Mouse (Mus musculus): Measurements from ENCODE around the gene Cmtm5. TPM values are rescaled to one million over a fixed set of nuclear protein-coding genes. Genes with fewer than 3 reads are reported as not detected.
A peak's percentile ranks its signal among the peaks of the same experiment; 100 is the strongest.
"Not testable (repeated sequence)": the region's sequence is repeated elsewhere in the genome, so short reads cannot be mapped to it uniquely, and the experiment has no call there.

The Cmtm5 gene
- total RNA-seq, 2 experiments from 2014 or later: 0.44 TPM; not detected in 1

DNA sequence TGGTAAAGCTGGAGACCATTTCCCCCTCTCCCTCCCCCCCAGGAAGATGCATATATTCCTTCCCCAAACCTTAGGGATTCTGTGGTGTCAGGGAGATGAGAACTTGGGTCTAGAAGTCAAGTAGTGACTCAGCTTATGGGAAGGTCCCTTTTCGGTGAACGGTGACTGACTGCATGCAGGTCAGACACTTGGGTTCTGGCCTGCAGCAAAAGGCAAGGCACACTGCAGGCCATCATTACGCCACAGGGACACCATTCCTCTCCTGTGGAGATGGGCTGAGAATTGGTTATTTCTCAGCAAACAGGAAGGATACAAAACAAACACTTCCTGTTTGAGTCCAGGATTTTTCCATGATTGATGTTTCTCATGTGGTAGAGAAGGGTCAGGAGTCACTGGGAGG, 23.1 kb downstream of the Cmtm5 start:
- DNase-seq: no peak

DNA sequence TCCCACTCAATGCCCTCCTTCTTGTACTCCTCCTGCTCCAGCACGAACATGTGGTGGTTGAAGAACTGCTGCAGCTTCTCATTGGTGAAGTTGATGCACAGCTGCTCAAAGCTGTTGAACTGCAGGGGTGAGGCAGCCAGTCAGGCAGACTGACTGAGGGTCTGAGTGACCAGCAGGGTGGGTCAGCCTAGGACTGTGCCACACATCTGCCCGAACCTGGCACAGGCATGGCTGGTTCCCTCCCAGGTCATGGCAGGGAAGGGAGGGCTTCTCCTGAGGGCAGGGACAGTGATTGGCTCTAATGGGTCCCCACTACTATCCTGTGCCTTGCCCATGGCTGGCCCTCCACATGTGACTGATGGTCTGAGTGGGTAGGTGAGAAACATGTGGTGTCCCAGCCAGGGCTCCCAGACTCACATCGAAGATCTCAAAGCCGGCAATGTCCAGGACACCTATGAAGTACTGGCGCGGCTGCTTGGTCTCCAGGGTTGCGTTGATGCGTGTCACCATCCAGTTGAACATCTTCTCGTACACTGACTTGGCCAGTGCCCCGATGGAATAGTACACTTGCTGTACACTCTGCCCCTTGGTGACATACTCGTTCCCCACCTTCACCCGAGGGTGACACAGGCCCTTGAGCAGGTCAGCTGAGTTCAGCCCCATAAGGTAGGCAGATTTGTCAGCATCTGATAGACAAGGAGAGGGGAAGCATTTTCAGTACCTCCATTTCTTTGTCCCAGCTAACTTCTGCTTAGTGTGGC, 24.0 kb downstream of the Cmtm5 start:
- peak in 1 of 2 experiments; percentile 51 for DNase-seq

DNA sequence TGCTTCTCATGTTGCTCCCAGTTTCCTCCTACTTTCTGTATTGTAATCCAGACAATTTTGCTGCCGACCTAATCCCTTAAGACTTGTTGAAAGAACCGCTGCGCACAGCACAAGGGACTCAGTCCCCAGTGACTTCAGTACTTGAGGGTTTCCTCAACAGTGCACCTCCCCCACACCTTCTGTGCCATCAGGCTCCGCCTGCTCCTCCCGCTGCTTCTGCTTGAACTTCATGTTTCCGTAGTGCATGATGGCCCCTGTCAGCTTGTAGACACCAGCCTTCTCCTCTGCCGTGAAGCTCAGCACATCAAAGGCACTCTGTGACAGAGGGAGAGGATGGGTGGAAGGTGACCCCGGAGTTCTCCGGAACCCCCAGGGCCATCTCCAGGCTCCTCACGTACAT, 24.7 kb downstream of the Cmtm5 start:
- DNase-seq: no peak

DNA sequence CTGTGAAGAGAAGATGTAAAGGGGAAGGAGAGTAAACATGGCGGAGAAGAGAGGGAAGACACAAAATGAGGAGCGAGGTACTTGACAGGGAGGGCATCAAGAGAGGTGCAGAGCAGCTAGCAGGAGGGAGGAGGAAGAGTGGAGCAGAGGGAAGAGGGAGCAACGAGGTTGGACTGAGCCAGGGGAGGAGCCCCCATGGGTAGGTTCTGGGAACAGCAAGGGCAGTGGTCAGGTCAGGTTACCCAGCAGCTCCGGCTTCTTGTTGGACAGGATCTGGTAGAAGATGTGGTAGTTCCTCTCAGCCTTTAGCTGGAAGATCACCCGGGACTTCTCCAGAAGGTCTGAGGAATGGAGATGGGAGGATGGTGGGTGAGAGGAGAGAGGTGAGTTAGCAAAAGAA, 25.4 kb downstream of the Cmtm5 start:
- peak in 1 of 2 experiments; percentile 31 for DNase-seq

DNA sequence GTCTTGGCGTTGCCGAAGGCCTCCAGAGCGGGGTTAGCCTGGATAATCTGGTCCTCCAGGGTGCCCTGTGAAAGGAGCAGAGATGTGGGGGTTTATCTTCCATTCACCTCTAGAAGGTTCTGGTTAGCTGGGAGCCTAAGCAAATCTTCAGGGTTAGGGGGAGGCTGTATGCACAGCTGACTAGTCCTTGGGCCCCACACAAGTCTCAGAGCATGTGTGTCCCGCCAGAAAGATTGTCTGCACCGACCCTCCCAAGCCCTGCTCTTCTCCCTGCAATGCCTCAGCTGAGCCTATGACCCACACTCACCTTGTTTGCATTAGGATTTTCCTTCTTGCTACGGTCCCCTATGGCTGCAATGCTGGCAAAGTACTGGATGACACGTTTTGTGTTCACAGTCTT, 26.7 kb downstream of the Cmtm5 start:
- DNase-seq: no peak

DNA sequence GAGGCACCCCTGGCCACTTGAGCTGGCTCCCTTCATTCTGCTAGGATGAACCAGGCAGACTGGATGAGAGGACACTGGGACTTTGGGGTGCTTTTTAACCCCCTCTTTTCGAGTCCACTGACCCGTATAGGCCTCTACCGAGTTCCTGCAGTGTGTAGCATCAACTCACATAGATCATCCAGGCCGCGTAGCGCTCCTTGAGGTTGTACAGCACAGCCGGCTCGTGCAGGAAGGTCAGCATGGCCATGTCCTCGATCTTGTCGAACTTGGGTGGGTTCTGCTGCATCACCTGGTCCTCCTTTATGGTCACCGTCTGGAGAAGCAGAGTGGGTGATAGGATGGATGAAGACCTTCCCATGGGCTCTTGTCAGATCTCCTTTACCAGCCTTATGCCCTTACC, 27.7 kb downstream of the Cmtm5 start:
- no peak for DNase-seq

DNA sequence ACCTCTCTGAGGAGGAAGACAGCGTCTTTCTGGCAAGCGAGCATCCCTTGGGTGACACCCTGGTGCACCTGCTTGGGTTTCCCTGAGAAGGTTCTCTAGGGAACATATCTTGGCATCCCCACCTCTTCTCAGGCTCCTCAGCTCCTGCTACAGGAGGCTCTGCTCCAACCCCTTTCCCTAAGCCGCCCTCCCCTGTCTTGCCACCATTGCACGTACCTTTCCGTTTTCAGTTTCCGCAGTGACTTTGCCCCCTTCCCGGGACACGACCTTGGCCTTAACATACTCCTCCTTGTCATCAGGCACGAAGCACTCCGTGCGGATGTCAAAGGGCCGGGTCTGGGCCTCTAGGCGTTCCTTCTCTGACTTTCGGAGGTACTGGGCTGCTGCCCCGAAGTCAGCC, 29.0 kb downstream of the Cmtm5 start:
- DNase-seq: no peak

DNA sequence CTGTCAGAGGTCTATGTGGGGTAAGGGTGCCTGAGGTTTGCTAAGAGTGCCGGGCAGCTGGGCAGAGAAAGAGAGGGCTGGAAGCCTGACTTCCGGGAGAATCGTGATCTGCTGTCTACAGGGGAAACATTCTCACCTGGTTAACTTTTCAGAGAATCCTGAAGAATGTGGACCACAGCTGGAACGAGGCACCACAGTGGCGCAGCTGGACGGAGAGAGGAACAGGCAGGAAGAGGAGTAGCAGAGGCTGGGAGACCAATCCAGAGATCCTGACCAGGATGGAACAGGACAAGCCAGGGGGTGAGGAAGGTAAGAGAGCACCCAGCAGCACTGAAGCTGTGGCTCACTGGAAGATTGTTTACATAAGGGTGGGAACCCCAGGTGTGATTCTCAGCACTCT, 29.6 kb downstream of the Cmtm5 start:
- no peak for DNase-seq

DNA sequence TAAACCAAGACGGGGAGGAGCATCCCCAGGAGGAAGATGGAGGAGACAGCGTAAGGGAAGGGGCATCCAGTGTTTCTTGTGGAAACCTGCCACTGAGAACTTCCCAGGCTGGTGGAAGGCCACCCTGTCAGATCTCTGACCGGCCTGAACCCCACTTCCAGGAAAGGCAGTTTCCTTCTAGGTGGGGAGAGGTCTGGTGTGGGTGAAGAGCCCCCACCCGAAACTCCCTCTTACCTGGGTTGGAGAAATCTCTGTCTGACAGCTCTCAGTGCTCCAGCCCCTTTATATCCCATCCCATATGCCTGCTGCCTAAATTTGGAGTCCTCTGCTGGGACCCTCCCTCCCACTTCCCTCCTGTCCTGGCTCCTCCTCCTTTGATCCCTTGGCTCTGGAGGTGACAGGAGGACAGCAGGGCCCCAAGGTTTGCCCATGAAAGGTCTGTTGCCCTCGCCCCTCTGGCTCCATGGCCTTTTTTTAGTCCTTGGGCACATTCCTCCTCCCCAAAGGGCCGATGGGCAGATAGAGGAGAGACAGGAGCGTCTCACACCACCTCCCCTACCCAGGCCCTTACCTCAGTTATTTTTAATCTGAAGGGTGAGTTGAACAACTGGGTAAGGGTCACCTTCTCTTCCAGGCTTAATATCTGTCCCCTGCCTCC, 30.4 kb downstream of the Cmtm5 start, which contains the start of gene Myh6:
Gene Myh6 (minus strand): TSS at position 608 of the 658 bp plus-strand sequence.
- DNase-seq: peak; percentile 79 to 87

DNA sequence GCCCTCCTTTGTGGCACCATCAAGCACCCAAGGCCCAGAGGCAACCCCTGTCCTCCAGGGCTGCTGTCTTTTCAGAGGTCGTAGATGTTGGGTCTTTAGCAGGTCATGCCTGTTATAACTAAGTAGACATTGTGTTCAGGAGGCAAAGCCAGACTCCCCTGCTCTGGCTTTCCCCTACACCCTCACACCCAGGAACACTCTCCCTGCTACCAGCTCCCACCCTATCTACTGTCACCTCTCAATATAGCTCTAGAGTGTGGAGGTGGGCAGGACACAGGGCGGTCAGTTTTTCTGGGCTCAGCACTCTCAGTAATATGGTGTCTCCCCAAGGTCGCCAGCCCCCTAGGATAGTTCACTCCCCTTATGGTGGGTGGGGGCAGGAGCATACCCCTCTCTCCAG, 31.8 kb downstream of the Cmtm5 start:
- DNase-seq: peak; percentile 60 to 74

DNA sequence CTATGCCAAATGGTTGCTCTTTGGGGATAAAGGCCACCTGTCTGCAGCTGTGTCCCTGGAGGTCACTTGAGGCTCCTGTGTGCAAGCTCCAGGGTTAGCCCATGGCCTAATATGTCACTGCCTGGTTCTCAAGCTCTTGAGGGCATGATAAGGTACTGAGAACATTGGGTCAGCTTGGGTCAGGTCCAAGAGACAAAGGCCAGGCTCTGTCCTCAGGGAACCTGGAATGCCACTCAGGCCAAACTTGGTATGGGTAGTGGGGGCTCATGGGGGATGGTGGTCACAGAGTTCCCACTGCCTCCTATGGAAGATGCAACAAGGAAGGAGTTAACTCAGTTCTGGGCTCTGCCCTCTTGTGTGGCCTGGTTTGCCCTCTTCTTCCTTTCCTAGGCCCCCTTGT, 32.3 kb downstream of the Cmtm5 start:
- DNase-seq: peak; percentile 79 to 90

DNA sequence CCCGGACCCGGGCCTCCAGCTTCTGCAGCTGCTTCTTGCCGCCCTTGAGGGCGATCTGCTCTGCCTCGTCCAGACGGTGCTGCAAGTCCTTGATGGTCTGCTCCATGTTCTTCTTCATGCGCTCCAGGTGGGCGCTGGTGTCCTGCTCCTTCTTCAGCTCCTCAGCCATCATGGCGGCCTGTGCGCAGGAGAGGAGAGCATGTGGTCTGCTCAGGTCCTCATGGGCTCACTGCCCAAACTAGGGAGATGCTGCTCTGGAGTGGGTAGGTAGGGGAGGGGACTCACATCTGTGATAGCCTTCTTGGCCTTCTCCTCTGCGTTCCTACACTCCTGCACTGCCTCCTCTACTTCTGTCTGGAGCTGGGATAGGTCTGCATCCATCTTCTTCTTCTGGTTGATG, 36.7 kb downstream of the Cmtm5 start:
- DNase-seq: not testable (repeated sequence)

DNA sequence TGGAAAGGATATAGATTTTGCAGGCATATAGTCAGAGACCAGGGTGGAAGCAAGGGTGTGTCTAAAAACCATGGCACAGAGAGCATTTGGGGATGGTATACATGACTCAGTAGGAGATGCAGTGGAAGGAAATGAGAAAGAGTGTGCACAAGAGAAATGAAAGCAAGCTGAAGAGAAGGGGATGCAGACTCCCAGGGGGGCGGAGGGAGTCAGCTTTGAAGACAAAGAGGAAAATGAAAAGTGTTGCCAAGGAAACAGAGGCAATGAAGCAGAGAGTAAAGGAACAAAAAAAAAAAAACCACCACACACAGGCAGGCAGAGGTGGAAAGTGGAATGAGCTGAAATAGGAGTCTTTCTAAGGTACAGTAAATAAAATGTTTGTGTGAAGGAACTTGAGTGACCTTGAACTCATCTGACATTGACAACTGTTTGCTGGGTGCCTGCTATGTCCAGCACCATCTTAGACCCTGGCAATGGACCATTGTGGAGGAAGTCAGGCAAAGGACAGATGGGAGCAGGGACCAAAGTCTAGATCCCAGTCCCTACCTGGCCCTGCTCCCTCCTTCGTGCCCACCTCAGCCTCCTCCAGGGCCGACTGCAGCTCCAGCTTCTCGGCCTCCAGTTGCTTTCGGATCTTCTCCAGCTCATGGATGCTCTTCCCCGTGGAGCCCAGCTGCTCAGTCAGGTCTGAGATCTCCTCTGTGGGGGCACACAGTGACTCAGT, 38.2 kb downstream of the Cmtm5 start:
- no peak for DNase-seq

DNA sequence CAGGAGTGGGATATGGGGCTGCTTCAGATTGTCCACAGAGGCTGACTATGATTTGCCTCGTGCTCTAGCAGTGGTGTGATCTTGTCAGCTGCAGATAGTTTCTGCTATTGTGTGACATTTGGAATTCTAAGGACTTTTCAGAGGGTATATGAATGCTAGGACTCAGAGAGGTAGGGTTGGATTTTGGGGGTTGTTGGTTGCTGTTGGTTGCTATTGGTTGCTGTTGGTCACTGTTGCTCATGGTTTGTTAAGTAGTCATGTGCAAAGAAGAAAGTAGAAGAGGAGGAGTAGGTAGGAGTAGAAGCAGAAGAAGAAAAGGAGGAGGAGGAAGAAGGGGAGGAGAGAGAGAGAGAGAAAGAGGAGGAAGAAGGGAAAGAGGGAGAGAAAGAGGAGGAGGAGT, 40.6 kb downstream of the Cmtm5 start, which contains the start of gene Gm17428:
Gene Gm17428 (plus strand): TSS at position 301 of the 400 bp plus-strand sequence.
- DNase-seq: no peak

DNA sequence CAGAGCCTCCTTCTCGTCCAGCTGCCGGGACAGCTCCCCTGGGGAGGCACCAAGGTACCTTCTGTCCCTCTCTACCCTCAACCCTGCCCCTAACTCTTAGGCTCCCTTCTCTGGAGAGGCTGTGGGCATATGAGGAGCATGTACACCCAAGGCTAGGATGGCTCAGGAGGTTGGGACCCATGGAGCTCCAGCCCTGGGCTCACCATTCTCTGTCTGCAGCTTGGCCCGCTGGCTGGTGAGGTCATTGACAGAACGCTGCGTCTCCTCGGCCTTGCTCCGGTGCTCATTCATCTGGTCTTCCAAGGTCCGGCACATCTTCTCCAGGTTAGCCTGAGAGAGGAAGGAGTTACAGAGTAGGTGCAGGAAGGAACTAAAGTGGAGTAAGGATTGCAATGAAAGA, 42.6 kb downstream of the Cmtm5 start:
- DNase-seq: no peak

DNA sequence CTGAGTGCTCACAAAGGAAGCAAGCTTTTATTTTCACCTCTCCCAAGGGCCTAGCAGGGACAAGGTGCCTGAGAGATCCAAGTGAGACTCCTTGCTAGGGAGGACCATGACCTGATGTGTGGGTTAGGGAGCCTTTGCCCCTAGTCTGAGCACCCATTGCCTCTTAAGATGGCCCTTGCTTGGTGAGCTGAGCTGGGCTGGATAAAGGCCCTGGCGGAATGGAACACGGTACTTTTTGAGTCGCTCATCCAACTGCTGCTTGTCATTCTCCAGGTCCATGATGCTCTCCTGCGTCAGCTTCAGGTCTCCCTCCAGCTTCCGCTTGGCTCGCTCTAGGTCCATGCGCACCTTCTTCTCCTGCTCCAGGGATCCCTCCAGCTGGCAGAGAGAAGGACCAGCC, 45.9 kb downstream of the Cmtm5 start:
- DNase-seq: no peak

DNA sequence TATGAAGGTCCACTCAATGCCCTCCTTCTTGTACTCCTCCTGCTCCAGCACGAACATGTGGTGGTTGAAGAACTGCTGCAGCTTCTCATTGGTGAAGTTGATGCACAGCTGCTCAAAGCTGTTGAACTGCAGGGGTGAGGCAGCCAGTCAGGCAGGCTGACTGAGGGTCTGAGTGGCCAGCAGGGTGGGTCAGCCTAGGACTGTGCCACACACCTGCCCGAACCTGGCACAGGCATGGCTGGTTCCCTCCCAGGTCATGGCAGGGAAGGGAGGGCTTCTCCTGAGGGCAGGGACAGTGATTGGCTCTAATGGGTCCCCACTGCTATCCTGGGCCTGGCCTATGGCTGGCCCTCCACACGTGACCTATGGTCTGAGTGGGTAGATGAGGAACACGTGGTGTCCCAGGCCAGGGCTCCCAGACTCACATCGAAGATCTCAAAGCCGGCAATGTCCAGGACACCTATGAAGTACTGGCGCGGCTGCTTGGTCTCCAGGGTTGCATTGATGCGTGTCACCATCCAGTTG, 52.4 kb downstream of the Cmtm5 start:
- not testable (repeated sequence) for DNase-seq

Small RNAs within 50 kb of the gene (microRNA-seq; reads per million reads assigned to microRNA genes)
- gene Mir208a (1,739 to 13,063 reads per million in 2 experiments), gene Mir208b (23.9 to 165 reads per million in 2 experiments)

Other genes with a start within 250 kb of the Cmtm5 start
- gene Acin1, start 249.3 kb upstream of the Cmtm5 start, total RNA-seq (2021): 10 to 100 TPM; 64.7 to 81.3 TPM
- gene Gm29776, start 237.4 kb upstream of the Cmtm5 start, total RNA-seq (2021): not detected
- not detected for gene Cebpe, start 224.1 kb upstream of the Cmtm5 start, total RNA-seq (2021)
- 1 to 10 TPM; 3.1 to 3.3 TPM for gene Slc7a8, start 154.3 kb upstream of the Cmtm5 start, total RNA-seq (2021)
- under 1 TPM; 0.36 to 0.57 TPM for gene Rnf212b, start 122.1 kb upstream of the Cmtm5 start, total RNA-seq (2021)
- gene Homez, start 65.3 kb upstream of the Cmtm5 start, total RNA-seq (2021): 1 to 10 TPM; 4.7 to 5.5 TPM
- 1 to 10 TPM; 3.3 to 3.4 TPM for gene Ppp1r3e, start 58.7 kb upstream of the Cmtm5 start, total RNA-seq (2021)
- gene Bcl2l2, start 52.9 kb upstream of the Cmtm5 start, total RNA-seq (2021): 10 to 100 TPM; 42.4 to 44.1 TPM
- gene Gm20521, start 52.8 kb upstream of the Cmtm5 start, total RNA-seq (2021): 1 to 10 TPM; 6.6 to 9.0 TPM
- gene Pabpn1, start 43.8 kb upstream of the Cmtm5 start, total RNA-seq (2021): 10 to 100 TPM; 39.1 to 46.9 TPM
- gene Slc22a17, start 23.1 kb upstream of the Cmtm5 start, total RNA-seq (2021): 1 to 10 TPM; 1.9 to 2.5 TPM
- gene Efs, start 10.1 kb upstream of the Cmtm5 start, total RNA-seq (2021): 1 to 10 TPM; 1.7 to 2.0 TPM
- not detected for gene Il25, start 3.6 kb upstream of the Cmtm5 start, total RNA-seq (2021)
- over 10,000 TPM; 21,244 to 21,975 TPM for gene Myh6, start 30.7 kb downstream of the Cmtm5 start, total RNA-seq (2021)
- not detected for gene Gm17428, start 40.7 kb downstream of the Cmtm5 start, total RNA-seq (2021)
- gene Myh7, start 58.4 kb downstream of the Cmtm5 start, total RNA-seq (2021): 1,000 to 10,000 TPM; 1,849 to 2,242 TPM
- 10 to 100 TPM; 27.7 to 31.1 TPM for gene Ngdn, start 79.2 kb downstream of the Cmtm5 start, total RNA-seq (2021)
- 1 to 10 TPM; 4.5 to 5.0 TPM for gene Zfhx2, start 156.1 kb downstream of the Cmtm5 start, total RNA-seq (2021)
- 10 to 100 TPM; 11.3 to 12.9 TPM for gene Thtpa, start 158.5 kb downstream of the Cmtm5 start, total RNA-seq (2021)
- gene Ap1g2, start 170.3 kb downstream of the Cmtm5 start, total RNA-seq (2021): 1 to 10 TPM; 3.3 to 8.3 TPM
- under 1 TPM in 1 of 2 experiments, not detected in 1; 0.08 TPM for gene Jph4, start 180.7 kb downstream of the Cmtm5 start, total RNA-seq (2021)